Mouse (Mus musculus) spleen, adult 2 months (tissue): Measurements from ENCODE around the gene Il7r.

Source experiments
- CTCF ChIP-seq: fragments of 200-500 bp; IDR thresholded peaks from 2 replicates; pipeline ENCODE4 v1.5.1; 2011; ENCODE audit warnings: mild to moderate bottlenecking, inconsistent platforms; ENCODE audit not compliant: insufficient read depth, insufficient read length, insufficient replicate concordance; ENCODE audit errors: extremely low read depth
- POLR2A ChIP-seq: fragments of 200-500 bp; IDR thresholded peaks from 2 replicates; pipeline ENCODE4 v1.6.1; 2011; ENCODE audit warnings: low read depth, low read length, inconsistent platforms

DNA sequence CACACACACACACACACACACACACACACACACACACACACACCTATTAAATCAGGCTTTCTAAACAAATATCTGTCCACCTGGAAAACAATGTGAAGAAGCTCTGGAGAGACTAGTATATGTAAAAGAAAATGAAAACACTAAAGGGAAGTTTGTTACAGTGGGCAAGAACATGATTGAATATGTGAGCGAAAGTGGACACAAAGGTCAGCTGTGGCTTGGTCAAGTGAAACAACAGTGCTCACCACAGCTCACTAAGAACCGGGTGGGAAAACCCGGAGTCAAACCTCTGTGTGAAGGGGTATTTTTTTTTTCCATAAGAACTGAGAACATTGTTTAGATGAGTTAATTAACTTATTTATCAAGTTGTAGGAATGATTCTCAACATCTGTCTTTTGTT lies 6.9 kb downstream of the Il7r start:
- no peak for TF ChIP-seq CTCF
- no peak for TF ChIP-seq POLR2A
